9 mouse cellular contexts compared by ENCODE assay signal in genomic region chr1:64078747-64079211, GRCm38 (mm10). TPM values are rescaled to one million over a fixed set of nuclear protein-coding genes. Genes with fewer than 3 reads are reported as not detected.
DNase-seq lines count a peak whose midpoint lies in the region; ATAC-seq lines count a peak whose summit lies in the region.
"Had no signal": no experiment of that assay in that cellular context is flagged by ENCODE, and none has a peak within 500 bp of the region (broad histone marks: within the 10 kb centered on the region; RNA-seq: fewer than 3 reads in every experiment).

No protein-coding gene starts in this region.

- no peak overlapping the region for H3K27ac ChIP-seq in kidney, embryonic 14.5 days (ENCODE audit: low read depth, low read length)
- H3K27ac ChIP-seq: stomach, embryonic 15.5 days had no signal

- 56% methylated on average over 20 of the region's 20 CpGs for WGBS in kidney, embryonic 14.5 days

- H3K4me1 ChIP-seq in kidney, embryonic 14.5 days (ENCODE audit: control insufficient read depth, insufficient read depth, low read length), result 0 out of 2 replicates have a peak, but pooled peaks cover 5% of the 10 kb centered on the region
- H3K4me1 ChIP-seq: stomach, embryonic 15.5 days had no signal

- H3K9me3 ChIP-seq in kidney, embryonic 14.5 days (ENCODE audit: control insufficient read depth, low read length), result no peaks in the 10 kb centered on the region
- H3K9me3 ChIP-seq: stomach, embryonic 15.5 days had no signal

- H3K36me3 ChIP-seq in kidney, embryonic 14.5 days (ENCODE audit: control insufficient read depth, insufficient read depth, low read length), result peaks cover 15% of the 10 kb centered on the region; the same call in 1 of the 2 replicates

- peak; percentile 77 for ATAC-seq in kidney, embryonic 14.5 days (ENCODE audit: low FRiP score, low TSS enrichment)

- H3K4me3 ChIP-seq in kidney, embryonic 14.5 days (ENCODE audit: low read length), result no peak overlapping the region
- H3K4me3 ChIP-seq: stomach, embryonic 15.5 days had no signal

- no peaks in the 10 kb centered on the region for H3K27me3 ChIP-seq in kidney, embryonic 14.5 days (ENCODE audit: control insufficient read depth, insufficient read depth, low read length)
- H3K27me3 ChIP-seq: stomach, embryonic 15.5 days had no signal

- no peak overlapping the region for H3K4me2 ChIP-seq in kidney, embryonic 14.5 days (replicated peaks; ENCODE audit: low read depth, low read length)
- H3K4me2 ChIP-seq: stomach, embryonic 15.5 days had no signal

- DNase-seq in kidney, adult 8-10 months, result no peak
- peak; percentile 18 for DNase-seq in R1 (ENCODE audit: low read depth, low spot score)
- peak; percentile 57 to 67 for DNase-seq in heart, adult 18-20 months
- DNase-seq in kidney, postnatal 14 days, result peak; percentile 15
- DNase-seq in spleen, adult 18-20 months, result peak; percentile 14 to 18
- no peak for DNase-seq in urinary bladder, postnatal 4 days (ENCODE audit: low spot score in 2 of 2)
- no peak for DNase-seq in right cerebral cortex, postnatal 36 days (ENCODE audit: low spot score in 2 of 2)

- no peak overlapping the region for H3K9ac ChIP-seq in kidney, embryonic 14.5 days (ENCODE audit: low read depth, low read length)
- H3K9ac ChIP-seq: stomach, embryonic 15.5 days had no signal

RNA-seq across cellular contexts. Expression of gene Klf7, which starts 43.3 kb away (rescaled TPM):
- polyA plus RNA-seq in kidney, embryonic 14.5 days (2014; fragmentation: Nextera tagmentation; extraction: Ambion mirVana), result 18.1 and 21.0 TPM in 2 replicates
- 10 to 100 TPM; 14.5 to 18.4 TPM for total RNA-seq in heart, adult 18-20 months (2021)

Comparison
In these comparisons a context has a peak if more than half of its experiments do, and no peak if none do; other contexts are left out.
1. DNase-seq: peak in R1 (single experiment), heart, adult 18-20 months (2 of 2), kidney, postnatal 14 days (single experiment) and spleen, adult 18-20 months (2 of 2); none in kidney, adult 8-10 months (0 of 2), urinary bladder, postnatal 4 days (0 of 2) and right cerebral cortex, postnatal 36 days (0 of 2).